Mouse (Mus musculus) kidney, postnatal 36 days (tissue): ENCODE results near the gene Ifitm10.
A peak's percentile ranks its signal among the peaks of the same experiment; 100 is the strongest.
"Not testable (repeated sequence)": the region's sequence is repeated elsewhere in the genome, so short reads cannot be mapped to it uniquely, and the experiment has no call there.

Experiments
- DNase-seq, 2 experiments: peaks; one replicate each; pipeline ENCODE4 v3.0.0; 2021 to 2022; ENCODE audit warnings: mixed read lengths in 2 of 2

The Ifitm10 gene

DNA sequence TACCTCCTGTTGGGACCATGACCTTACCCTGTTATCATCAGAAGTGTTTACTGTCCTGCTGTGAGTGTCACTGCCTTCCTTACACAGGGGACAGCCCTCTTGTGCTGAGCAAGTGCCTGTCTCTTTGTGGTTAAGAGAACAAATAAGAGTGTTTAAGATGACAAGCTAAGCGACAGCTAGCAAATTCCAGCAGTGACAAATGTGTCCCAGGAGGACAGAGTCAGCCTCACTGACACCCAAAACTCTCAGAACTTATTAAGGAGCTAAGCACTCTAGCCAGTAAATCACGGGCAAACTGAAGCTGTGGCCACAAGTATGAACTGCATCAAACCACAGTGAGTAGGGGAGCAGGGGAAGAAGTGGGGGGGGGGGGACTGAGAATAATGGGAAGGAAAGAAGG lies 52.6 kb downstream of the Ifitm10 start:
- DNase-seq: peak; percentile 20 to 28

GRCm38 (mm10) chr7:142319124-142319523 lies 54.4 kb downstream of the Ifitm10 start:
- DNase-seq: no peak

DNA sequence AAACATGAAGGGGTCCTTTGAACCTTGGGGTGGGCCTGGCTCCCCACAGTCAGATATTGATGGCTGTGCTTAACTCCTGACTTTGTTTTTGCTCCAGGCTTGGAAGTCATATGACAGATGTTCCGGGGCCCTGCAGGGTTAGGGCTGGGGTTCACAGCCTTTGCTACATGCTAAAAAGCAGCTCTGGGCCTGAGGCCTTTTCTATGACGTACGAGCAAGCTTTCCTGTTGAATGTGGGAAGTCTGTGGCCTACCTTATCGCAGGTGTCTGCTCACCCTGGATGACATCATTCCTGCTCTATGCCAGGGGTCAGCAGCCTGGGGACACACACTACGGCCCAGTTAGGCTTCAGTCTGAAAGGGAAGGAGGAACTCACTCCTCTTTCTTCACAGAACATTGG lies 56.3 kb downstream of the Ifitm10 start:
- no peak for DNase-seq

DNA sequence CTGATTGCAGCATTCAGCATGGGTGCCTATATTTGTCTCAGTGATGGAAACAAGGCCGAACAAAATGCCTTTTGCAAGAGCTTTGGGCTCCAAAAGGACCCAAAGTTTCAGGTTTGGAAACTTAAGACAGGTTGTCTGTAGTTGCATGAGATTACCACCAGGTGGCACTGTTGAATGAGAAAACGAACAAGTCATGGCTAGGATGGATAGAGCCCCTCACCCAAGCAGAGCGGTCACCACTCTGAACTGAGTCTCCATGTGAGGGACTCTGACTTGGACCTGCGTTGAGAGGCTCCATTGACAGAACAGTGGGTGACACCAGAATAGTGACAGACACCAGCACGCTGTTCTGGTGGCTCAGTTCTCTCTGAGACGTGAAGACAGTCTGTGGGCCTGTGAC lies 57.0 kb downstream of the Ifitm10 start:
- peak; percentile 7 to 50 for DNase-seq

DNA sequence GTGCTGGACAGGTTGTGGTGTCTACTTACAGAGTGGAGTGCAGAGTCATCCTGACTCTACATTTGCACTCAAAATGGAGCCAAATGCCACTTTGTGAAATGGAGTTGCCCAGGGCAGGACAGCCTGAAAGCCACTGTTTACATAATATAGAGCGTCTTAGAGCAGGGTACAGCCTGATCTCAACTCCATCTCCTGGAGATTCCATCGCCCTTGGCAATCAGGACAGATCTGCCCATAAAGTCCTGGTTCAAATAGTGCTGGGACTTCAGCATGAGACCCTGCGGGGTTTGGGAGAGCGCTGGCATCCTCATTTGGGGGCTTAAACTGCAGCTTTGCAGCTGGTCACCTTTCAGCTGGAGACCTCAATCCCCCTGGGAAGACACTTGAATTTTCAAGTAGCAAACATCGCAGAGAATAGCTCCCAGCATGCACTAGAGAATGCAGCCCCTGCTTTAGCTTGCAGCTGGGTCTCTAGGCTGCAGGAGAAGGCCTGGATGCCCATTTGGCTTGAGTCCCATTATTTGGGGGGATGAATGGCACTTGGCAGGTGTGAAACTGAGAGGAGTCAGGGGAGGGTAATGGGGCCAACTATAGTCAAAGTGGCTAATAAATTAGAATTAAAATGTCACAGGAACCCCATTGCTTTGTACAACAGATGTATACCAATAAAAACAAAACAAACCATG lies 58.8 kb downstream of the Ifitm10 start:
- DNase-seq: no peak

DNA sequence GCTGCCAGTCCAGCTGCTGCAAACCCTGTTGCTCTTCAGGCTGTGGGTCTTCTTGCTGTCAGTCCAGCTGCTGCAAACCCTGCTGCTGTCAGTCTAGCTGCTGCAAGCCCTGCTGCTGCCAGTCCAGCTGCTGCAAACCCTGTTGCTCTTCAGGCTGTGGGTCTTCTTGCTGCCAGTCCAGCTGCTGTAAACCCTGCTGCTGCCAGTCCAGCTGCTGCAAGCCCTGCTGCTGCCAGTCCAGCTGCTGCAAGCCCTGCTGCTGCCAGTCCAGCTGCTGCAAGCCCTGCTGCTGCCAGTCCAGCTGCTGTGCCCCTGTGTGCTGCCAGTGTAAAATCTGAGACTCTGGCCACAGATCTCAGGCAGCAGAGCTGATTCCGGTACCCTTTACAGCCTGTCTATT lies 69.6 kb downstream of the Ifitm10 start:
- DNase-seq: not testable (repeated sequence)

DNA sequence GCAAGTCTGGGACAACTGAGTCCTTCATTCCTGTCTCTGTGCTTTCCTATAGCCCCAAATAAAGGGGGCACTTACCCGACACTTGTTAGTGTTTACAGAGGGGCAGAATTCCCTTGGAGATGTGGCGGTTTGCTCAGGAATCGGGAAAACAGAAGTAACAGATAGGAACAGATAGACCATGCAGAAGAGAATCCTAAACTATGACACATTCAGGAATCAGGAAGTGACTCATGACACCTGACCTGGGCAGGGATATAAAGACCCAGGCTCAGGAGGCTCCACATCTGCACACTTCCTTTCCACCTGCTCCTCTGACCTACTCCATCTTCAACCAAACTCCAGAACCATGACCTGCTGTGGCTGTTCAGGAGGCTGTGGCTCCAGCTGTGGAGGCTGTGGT lies 70.3 kb downstream of the Ifitm10 start, which contains the start of gene Krtap5-4:
TSS of gene Krtap5-4 (plus strand) at position 301 of the 400 bp plus-strand sequence.
- no peak for DNase-seq

- not testable (repeated sequence) for DNase-seq
Observed at GRCm38 (mm10) chr7:142297018-142297417, 76.5 kb downstream of the Ifitm10 start, which contains the start of gene Krtap5-1. Krtap5-1 (minus strand) TSS chr7:142297118.

DNA sequence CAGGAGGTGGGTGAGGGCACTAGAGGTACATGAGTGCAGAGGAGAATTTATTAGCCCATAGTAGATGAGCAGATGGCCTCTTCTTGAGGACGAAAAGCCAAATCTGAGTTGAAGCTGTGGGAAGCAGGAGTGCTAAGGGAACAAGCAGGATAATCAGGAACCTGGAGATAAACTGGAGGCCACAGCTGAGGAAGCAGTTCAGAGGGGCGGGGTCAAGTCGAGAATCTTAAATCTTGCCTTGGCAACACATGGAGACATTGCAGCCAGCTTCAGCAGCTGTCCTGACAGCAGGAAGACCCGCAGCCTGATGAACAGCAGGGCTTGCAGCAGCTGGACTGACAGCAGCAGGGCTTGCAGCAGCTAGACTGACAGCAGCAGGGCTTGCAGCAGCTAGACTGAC lies 77.4 kb downstream of the Ifitm10 start:
- not testable (repeated sequence) for DNase-seq

- no peak for DNase-seq
Observed at GRCm38 (mm10) chr7:142295418-142295817, 78.1 kb downstream of the Ifitm10 start.

DNA sequence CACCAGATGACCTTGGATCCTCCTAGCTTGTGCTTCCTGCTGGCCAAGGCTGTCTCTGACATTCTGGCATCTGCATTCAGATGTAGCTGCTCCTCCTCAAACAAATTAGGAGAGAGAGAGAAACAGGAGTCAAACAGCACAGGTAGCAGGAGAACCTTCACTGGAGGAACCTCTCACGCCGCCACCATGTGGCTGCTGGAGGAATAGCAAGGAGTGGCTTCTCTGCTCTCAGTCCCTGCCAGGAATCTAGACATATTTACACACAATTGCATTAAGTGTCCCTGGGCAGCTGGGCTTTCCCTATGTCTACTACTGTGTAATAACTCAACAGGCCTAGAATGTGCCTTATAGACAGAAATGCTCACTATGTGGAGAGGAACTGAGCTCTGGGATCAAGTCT lies 79.7 kb downstream of the Ifitm10 start:
- DNase-seq: peak; percentile 12 to 70

DNA sequence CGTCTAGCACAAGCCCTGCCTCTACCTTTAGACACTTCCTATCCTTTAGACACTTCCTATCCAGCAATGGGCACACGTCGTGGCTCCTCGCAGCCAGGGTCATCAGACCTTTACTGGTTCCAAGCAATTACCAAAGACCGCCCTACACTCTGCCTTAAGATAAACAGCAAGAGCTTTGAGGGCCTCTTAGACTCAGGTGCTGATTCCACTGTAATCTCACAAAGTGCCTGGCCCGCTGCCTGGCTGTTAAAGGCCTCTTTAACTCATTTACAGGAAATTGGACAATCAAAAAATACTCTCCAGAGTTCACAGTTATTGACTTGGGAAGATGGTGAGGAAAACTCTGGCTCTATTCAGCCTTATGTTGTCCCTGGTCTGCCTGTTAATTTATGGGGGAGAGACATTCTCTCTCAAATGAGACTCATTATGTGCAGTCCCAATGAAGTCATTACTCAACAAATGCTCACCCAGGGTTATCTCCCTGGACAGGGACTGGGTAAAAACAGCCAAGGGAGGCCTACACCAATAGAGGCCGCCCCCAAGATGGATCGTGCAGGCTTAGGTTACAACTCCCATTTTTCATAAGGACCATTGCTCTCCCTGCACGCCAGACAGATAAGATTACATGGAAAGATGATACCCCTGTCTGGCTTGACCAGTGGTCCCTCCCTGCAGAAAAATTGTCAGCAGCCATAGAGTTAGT lies 87.5 kb downstream of the Ifitm10 start:
- not testable (repeated sequence) for DNase-seq

DNA sequence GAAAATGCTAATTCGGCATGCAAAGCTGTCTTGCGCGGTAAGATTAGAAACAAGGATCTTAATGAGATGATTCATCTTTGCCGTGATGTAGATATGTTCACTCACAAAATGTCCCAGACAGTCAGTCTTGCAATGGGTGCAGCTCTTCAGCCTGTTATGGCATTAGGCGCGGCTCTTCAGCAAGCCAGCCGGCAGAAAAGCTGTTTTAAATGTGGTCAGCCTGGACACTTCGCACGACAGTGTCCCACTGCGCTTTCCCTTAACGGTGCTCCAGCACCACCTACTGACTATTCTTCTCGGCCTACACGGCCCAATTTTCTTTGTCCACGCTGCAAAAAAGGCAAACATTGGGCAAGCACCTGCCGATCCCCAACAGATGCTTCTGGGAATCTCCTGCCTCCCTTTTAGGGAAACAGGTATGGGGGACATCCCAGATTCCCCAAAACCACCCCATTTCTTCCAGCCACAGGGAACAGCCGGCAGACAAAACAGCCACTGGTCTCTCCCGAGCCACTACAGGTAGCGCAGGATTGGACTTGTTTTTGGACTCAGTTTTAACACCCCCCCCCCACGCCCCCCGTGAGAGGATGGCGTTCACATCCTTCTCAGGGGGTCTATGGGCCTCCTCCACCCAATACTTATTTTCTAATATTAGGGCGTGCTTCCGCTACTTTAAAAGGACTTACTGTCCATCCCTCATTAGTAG lies 88.3 kb downstream of the Ifitm10 start:
- DNase-seq: peak; percentile 27 to 62

DNA sequence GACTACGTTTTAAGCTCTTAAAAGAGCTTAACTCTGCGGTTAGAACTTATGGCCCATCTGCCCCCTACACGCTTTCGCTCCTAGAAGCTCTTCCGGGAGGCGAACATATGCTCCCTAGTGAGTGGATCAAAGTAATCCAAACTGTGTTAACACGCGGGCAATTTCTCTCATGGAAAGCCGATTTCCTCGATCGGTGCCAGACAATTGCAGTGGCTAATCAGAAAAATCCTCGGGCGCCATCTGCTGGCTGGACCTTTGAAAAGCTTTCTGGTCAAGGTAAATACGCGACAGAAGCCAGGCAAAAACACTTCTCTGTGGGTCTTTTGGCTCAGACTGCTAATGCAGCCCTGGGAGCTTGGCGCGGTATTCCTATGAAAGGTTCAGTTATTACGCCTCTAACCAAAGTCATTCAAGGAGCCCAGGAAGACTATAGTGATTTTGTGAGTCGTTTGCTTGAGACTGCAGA lies 88.9 kb downstream of the Ifitm10 start:
- DNase-seq: peak; percentile 93 to 97

GRCm38 (mm10) chr7:142284023-142284591 lies 89.4 kb downstream of the Ifitm10 start:
- peak; percentile 49 to 75 for DNase-seq

DNA sequence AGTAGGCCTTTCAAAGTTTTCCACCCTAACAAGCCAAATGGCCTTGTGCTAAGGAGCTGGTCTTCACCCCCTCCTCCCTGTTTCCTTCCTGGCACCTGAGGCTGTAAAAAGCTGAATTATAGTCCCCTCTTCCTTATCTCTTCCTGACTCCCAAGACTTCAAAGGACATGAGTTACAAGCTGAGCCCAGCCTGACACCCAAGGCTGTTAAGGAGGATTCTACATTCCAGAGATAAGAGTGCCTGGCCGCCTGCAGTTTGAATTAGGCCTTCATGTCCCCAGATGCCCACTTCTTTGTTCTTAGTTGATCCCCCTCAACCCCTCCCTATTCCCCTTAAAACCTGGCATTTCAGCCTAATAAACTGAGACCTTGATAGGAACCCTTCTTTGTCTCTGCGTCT lies 90.7 kb downstream of the Ifitm10 start:
- DNase-seq: peak in 1 of 2 experiments; percentile 6

GRCm38 (mm10) chr7:142279291-142279690 lies 94.3 kb downstream of the Ifitm10 start:
- not testable (repeated sequence) for DNase-seq

DNA sequence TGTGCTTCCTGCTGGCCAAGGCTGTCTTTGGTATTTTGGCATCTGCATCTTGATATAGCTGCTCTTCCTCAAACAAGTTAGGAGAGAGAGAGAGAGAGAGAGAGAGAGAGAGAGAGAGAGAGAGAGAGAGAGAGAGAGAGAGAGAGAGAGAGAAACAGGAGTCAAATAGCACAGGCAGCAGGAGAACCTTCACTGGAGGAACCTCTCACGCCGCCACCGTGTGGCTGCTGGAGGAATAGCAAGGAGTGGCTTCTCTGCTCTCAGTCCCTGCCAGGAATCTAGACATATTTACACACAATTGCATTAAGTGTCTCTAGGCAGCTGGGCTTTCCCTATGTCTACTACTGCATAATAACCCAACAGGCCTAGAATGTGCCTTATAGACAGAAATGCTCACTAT lies 95.4 kb downstream of the Ifitm10 start:
- peak; percentile 37 to 89 for DNase-seq
